Mouse (Mus musculus) liver, embryonic 13.5 days (tissue): ENCODE measurements around the gene Cyth3. TPM values are rescaled to one million over a fixed set of nuclear protein-coding genes. Genes with fewer than 3 reads are reported as not detected.

Experiments used
- ATAC-seq: fragments of 200-750 bp; cut with Nextera tagmentation; 2 replicates; pipeline ENCODE4 v1.8.0; 2017; ENCODE audit warnings: low read depth, mild to moderate bottlenecking, moderate number of reproducible peaks, moderate library complexity
- DNase-seq: peaks from one replicate; pipeline ENCODE4 v3.0.0; 2022
- H3K27ac ChIP-seq: fragments of 300-500 bp; sonication (generic); 2 replicates; pipeline ENCODE4 v1.5.1; 2015; ENCODE audit warnings: moderate library complexity, mild to moderate bottlenecking, inconsistent platforms
- H3K27me3 ChIP-seq: fragments of 300-500 bp; sonication (generic); 2 replicates; pipeline ENCODE4 v1.6.1; 2015; ENCODE audit warnings: mild to moderate bottlenecking, inconsistent platforms
- H3K36me3 ChIP-seq: fragments of 300-500 bp; sonication (generic); 2 replicates; pipeline ENCODE4 v1.6.1; 2015; ENCODE audit warnings: mild to moderate bottlenecking, inconsistent platforms
- H3K4me1 ChIP-seq: fragments of 300-500 bp; sonication (generic); replicated peaks from 2 replicates; pipeline ENCODE4 v1.6.1; 2015; ENCODE audit warnings: inconsistent platforms
- H3K4me2 ChIP-seq: fragments of 300-500 bp; sonication (generic); 2 replicates; pipeline ENCODE4 v1.6.1; 2015; ENCODE audit warnings: inconsistent platforms, mild to moderate bottlenecking, moderate library complexity
- H3K4me3 ChIP-seq: fragments of 300-500 bp; sonication (generic); replicated peaks from 2 replicates; pipeline ENCODE4 v1.5.1; 2015; ENCODE audit warnings: mild to moderate bottlenecking, inconsistent platforms
- H3K9ac ChIP-seq: fragments of 300-500 bp; sonication (generic); 2 replicates; pipeline ENCODE4 v1.6.1; 2015; ENCODE audit warnings: mild to moderate bottlenecking, inconsistent platforms
- H3K9me3 ChIP-seq: fragments of 300-500 bp; sonication (generic); replicated peaks from 2 replicates; pipeline ENCODE4 v1.6.1; 2016; ENCODE audit warnings: inconsistent platforms
- WGBS: fragments of 180-500 bp; shearing (Covaris S2); methylation state at CpG from one replicate; pipeline ENCODE4 v1.1.7; 2015; ENCODE audit not compliant: insufficient replicate concordance; 5-methylcytosine and 5-hydroxymethylcytosine counted together
- polyA plus RNA-seq: library from polyadenylated mRNA; unstranded; fragments of >200 nt; fragmentation: Nextera tagmentation; extraction: Ambion mirVana; gene quantifications from 2 replicates; pipeline ENCODE4 v1.2.1, GENCODE M21; 2015

Cyth3 gene
- polyA plus RNA-seq, 1 experiment from 2014 or later, result 35.0 TPM

DNA sequence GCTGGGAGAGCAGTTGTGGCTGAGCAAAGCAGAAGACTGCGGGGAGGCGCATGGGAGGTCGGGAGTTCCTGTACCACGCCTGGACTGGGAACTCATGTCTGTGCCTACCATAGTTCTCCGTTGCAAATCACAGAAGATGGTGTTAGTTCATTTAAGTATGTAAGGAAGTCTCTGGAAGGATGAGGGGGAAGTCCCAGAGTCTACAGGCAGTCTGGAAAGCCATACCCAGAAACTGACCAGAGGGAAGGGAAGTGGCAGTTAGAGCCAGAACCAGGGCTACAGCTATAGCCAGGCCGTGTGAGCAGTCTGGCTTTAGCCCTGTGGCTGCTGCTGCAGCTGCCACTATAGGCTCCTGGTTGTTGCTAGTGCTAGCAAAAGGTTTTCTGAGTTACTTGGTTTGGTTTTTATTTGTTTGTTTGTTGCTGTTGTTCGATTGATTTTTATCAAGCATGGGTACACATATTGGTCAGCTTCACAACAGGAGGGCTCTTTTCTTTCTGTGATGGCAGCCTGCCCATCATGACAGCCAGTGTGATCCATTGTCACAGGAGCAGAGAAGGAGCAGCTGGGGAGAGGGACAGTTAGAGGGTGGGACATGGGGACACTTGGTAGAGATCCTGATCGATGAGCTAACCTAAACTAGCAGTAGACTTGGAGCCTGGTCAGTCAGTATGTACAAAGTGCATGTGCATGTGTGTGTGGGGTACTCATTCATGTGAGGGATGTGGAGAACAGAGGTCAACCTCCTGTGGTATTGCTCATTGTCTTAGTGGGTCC, 29.8 kb downstream of the Cyth3 start:
- Histone ChIP-seq H3K4me1 (peaks cover 85% of the 10 kb centered on the region), H3K9ac (peak overlapping the region; percentile 31), H3K27ac (peak overlapping the region; percentile 96), H3K36me3 (peaks cover 23% of the 10 kb centered on the region), H3K4me3 (no peak overlapping the region), H3K4me2 (no peak overlapping the region), H3K27me3 (no peaks in the 10 kb centered on the region), H3K9me3 (0 out of 2 replicates have a peak, but pooled peaks cover 4% of the 10 kb centered on the region)
- DNase-seq (no peak), ATAC-seq (no peak)
- WGBS, result 71% methylated on average over 8 of the region's 8 CpGs

DNA sequence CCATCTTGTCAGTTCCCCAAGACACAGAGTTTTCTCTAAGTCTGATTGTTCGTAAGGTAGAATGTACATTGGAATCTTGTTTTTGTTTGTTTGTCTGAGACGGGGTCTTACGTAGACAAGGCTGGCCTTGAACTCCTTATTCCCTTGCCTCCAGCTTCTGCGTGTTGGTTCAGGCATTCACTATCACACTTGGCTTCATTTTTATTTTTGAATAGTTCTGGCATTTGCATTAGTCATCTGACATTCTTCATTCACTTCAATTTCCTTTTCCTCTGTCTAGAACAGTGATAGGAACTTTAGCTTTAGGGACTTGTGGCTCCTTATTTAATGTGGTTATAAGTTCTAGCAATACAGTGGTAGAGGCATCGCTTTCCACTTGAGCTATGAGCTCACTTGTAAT, 31.2 kb downstream of the Cyth3 start:
- Histone ChIP-seq H3K9me3 (0 out of 2 replicates have a peak, but pooled peaks cover 4% of the 10 kb centered on the region), H3K9ac (peak overlapping the region; percentile 70), H3K27ac (peak overlapping the region; percentile 96), H3K4me2 (peak overlapping the region; percentile 67; the same call in 1 of the 2 replicates), H3K4me1 (peaks cover 84% of the 10 kb centered on the region), H3K36me3 (peaks cover 23% of the 10 kb centered on the region), H3K4me3 (no peak overlapping the region), H3K27me3 (no peaks in the 10 kb centered on the region)
- no peak for DNase-seq
- 92% methylated on average over 5 of the region's 5 CpGs for WGBS
- ATAC-seq, result no peak

DNA sequence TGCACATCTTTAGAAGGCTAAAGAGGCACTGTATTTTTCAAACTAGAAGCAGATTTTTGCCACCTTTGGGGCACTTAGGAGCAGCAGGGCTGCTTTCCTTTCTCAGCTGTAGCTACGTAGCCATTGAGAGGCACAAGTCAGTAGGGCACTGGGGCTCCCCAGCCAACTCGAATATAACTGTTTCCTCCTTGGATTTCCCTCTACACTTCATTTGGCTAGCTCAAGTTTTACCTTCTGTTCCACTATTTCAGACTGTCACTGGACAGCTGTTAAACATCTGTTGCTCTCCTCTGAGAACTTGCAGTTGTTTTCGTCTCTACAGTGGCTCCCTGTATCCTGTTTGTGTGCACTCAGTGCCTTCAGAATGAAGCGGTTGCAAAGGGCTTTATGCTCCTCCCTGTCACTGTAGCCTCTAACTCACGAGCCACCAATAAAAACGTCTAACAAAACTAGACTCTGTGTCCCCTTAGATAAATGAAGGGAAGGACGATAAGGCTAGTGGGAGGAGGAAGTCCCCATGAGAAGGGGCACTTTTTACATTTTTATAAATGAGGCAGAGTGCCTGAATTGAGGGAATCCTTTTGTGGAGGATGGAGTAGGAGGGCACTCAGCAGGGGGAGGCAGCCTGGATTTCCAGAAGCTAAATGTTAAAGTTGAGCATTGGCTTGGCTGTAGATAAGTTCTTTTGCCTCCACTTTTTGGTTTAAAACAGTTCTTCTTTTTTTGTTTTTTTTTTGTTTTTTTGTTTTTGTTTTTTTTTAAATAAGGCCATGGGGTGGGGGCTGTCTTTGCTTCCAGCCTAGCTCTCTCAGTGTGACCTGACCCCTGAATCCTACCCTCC, 32.6 kb downstream of the Cyth3 start:
- DNase-seq, result peak; percentile 60
- peak; percentile 87 for ATAC-seq
- H3K4me1 ChIP-seq, result peaks cover 88% of the 10 kb centered on the region
- H3K36me3 ChIP-seq, result peaks cover 15% of the 10 kb centered on the region
- peak overlapping the region; percentile 70 for H3K9ac ChIP-seq
- H3K4me3 ChIP-seq, result peak overlapping the region; percentile 38
- peak overlapping the region; percentile 67 for H3K4me2 ChIP-seq
- H3K27me3 ChIP-seq, result no peaks in the 10 kb centered on the region
- peak overlapping the region; percentile 96 for H3K27ac ChIP-seq
- WGBS, result 11% methylated on average over 7 of the region's 7 CpGs
- 0 out of 2 replicates have a peak, but pooled peaks cover 4% of the 10 kb centered on the region for H3K9me3 ChIP-seq

DNA sequence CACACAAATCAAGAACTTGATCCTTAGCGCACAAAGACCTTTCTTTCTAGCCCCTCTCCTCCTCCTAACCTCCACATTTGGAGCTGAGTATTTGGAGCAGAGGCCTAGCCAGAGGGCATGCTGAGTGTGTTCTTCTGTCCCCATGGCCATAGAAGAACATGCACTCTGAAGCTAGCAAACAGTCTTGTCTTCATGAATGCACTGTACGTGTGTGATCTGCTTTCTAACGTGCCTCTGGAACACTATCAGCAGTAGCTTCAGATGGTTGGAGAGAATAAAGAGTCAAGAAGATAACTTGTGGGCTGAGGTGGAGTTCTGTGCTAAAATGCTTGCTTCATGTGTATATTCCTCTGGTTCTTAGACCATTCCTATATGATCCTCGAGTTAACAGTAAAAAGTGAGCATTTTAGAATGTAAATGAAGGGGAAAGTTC, 33.3 kb downstream of the Cyth3 start:
- ATAC-seq, result peak; percentile 62
- Histone ChIP-seq H3K27me3 (no peaks in the 10 kb centered on the region), H3K36me3 (peaks cover 9% of the 10 kb centered on the region), H3K9me3 (0 out of 2 replicates have a peak, but pooled peaks cover 2% of the 10 kb centered on the region), H3K27ac (peak overlapping the region; percentile 96), H3K9ac (peak overlapping the region; percentile 70), H3K4me3 (no peak overlapping the region), H3K4me2 (peak overlapping the region; percentile 67), H3K4me1 (peaks cover 94% of the 10 kb centered on the region)
- 25% methylated on average over 4 of the region's 4 CpGs for WGBS
- DNase-seq, result no peak

DNA sequence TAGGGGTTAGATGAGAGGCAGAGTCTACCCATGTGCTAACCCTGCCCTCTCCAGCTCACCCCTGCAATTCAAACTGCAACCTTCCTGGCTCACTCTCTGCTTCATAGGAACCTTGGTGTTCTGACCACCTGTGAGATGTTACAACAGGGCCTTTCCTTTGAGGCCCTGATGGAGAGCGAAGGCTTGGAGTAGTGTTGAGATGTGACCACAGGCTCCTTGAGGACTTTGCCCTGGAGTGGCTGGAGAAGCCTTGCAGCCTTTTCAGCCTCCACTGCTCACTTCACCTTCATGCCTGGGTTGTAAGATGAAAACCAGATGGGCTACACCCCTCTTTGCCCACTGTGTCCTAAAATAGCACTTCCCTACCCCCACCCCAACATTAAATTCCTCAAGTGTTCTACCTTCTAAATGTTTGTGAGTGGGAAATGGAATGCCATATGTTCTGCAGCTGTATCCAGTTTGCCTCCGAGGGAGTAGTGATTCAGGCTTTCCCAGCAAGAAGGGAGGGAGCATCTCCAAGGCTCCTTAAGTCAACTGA, 34.5 kb downstream of the Cyth3 start:
- DNase-seq, result no peak
- no peaks in the 10 kb centered on the region for H3K27me3 ChIP-seq
- H3K9me3 ChIP-seq, result no peaks in the 10 kb centered on the region
- H3K36me3 ChIP-seq, result no peaks in the 10 kb centered on the region
- peak overlapping the region; percentile 70; the same call in 1 of the 2 replicates for H3K9ac ChIP-seq
- H3K27ac ChIP-seq, result peak overlapping the region; percentile 96
- WGBS, result 84% methylated on average over 2 of the region's 2 CpGs
- 0 out of 2 replicates have a peak overlapping the region, but pooled peaks have one; percentile 67 for H3K4me2 ChIP-seq
- peaks cover 95% of the 10 kb centered on the region for H3K4me1 ChIP-seq
- no peak for ATAC-seq
- no peak overlapping the region for H3K4me3 ChIP-seq

DNA sequence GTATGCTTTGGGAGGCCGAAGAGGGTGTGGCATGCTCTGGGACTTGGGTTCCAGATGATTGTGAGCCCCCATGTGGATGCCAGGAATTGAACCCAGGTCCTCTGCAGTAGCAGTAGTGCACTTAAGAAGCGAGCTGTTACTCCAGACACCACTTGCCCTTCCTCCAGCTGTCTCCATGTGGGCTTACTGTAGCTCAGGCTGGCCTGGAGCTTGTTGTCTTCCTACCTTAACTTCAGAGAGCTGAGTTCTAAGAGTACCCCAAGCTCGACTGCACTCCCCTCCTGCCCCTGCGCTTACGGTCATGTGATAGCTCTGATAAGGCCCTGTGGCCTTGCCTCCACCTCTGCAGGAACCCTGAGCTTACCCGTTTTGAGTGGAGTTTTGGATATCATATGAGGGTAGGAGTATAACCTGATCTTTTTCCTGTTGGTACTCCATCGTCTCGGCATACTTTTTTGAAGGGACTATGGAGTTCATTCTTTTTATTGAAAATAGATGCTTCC, 36.8 kb downstream of the Cyth3 start:
- Histone ChIP-seq H3K4me2 (peak overlapping the region; percentile 25; the same call in 1 of the 2 replicates), H3K4me1 (peaks cover 89% of the 10 kb centered on the region), H3K9me3 (no peaks in the 10 kb centered on the region), H3K9ac (peak overlapping the region; percentile 57; the same call in 1 of the 2 replicates), H3K36me3 (no peaks in the 10 kb centered on the region), H3K27me3 (no peaks in the 10 kb centered on the region), H3K4me3 (no peak overlapping the region), H3K27ac (peak overlapping the region; percentile 61)
- DNase-seq (no peak), ATAC-seq (peak; percentile 44)
- 35% methylated on average over 8 of the region's 8 CpGs for WGBS

DNA sequence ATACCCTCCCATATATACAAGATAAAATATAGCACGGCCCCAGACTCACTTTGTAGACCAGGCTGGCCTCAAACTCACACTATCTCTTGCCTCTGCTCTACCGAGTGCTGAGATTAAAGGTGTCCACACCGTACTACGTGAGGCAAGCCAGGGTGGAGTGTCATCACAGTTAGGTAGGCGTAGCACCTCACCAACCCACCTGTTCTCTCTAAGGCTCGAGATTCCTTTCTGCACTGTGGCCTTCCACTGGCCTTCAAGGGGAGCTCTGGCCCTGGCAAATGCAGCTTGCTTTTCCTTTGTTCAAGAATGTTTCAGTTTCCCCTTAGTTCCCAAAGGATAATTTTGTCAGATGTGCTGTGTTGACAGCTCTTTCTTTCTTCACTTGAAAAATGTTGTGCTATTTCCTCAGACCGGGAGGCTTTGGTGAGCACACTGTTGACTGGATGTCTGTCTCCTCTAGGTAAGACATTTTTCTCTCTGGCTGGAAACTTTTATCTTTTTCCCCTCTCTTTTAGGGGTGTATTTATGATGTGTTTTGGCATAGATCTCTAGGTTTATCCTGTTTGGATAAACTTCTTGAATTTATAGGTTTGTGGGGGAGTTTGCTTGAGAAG, 40.9 kb downstream of the Cyth3 start:
- Histone ChIP-seq H3K4me1 (peaks cover 90% of the 10 kb centered on the region), H3K36me3 (no peaks in the 10 kb centered on the region; the same call in 1 of the 2 replicates), H3K27ac (peak overlapping the region; percentile 11; the same call in 1 of the 2 replicates), H3K4me2 (no peak overlapping the region), H3K27me3 (no peaks in the 10 kb centered on the region), H3K9ac (no peak overlapping the region), H3K9me3 (no peaks in the 10 kb centered on the region), H3K4me3 (no peak overlapping the region)
- WGBS, result 57% methylated on average over 7 of the region's 7 CpGs
- ATAC-seq (no peak), DNase-seq (no peak)

DNA sequence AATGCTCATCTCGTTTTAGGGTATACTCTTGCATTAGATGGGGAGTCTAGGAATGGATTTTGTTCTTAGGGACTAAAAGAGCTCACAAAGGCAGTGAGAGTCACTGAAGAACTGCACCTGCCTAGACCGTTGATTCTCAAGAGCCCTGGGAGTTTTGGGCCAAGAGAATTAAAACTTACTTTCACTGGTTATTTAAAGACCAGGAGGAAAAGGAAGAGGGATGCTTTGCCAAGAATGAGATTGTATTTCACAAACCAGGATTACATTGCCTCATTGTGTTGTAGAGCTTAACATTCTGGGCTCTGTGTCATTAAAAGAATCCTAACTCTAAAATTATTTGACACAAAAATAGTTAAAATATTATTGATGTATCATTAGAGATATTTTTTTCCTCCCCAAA, 43.3 kb downstream of the Cyth3 start:
- no peaks in the 10 kb centered on the region for H3K27me3 ChIP-seq
- WGBS, result 80% methylated on average over 2 of the region's 2 CpGs
- no peaks in the 10 kb centered on the region; the same call in 1 of the 2 replicates for H3K36me3 ChIP-seq
- H3K9me3 ChIP-seq, result no peaks in the 10 kb centered on the region
- ATAC-seq (no peak), DNase-seq (no peak)
- peaks cover 86% of the 10 kb centered on the region for H3K4me1 ChIP-seq
- H3K27ac ChIP-seq, result peak overlapping the region; percentile 47; the same call in 1 of the 2 replicates
- H3K4me2 ChIP-seq, result no peak overlapping the region
- H3K9ac ChIP-seq, result no peak overlapping the region
- H3K4me3 ChIP-seq, result no peak overlapping the region

DNA sequence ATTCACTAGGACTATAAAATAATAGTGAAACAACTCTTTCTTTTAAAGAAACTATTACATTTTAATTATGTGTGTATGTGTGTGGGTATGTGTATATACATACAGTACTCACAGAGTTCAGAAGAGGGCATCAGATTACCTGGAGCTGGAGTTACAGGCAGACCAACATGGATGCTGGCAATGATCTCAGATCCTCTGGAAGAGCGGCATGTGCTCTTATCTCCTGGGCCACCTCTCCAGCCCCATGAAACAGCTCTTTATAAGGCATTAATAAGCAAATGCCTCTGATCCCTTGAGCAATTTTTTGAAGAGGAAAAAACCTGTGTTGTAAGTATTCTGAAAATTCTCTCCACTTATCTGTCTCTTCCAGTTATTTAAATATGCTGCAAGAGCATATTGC, 43.8 kb downstream of the Cyth3 start:
- WGBS, result 25% methylated on average over 1 of the region's 1 CpGs
- Histone ChIP-seq H3K27me3 (no peaks in the 10 kb centered on the region), H3K36me3 (no peaks in the 10 kb centered on the region; the same call in 1 of the 2 replicates), H3K9ac (peak overlapping the region; percentile 42; the same call in 1 of the 2 replicates), H3K4me1 (peaks cover 85% of the 10 kb centered on the region), H3K4me2 (0 out of 2 replicates have a peak overlapping the region, but pooled peaks have one; percentile 4), H3K9me3 (no peaks in the 10 kb centered on the region), H3K27ac (peak overlapping the region; percentile 82), H3K4me3 (no peak overlapping the region)
- peak; percentile 88 for ATAC-seq
- no peak for DNase-seq

DNA sequence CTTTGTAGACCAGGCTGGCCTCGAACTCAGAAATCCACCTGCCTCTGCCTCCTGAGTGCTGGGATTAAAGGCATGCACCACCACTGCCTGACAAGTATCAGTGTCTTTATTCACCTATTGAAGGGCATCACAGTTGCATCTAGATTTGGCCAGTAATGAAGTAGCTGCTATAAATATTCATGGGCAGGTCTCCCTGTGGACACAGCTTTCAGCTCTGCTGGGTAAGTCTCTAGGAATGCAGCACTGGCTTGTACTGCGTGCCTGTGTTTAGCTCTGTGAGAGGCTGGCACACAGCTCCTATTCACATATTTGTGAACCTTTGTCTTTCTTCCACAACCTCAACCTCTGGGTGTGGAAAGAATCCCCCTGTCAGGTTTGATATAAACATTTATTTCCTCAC, 46.6 kb downstream of the Cyth3 start:
- H3K27ac ChIP-seq, result no peak overlapping the region
- ATAC-seq, result no peak
- H3K27me3 ChIP-seq, result no peaks in the 10 kb centered on the region
- H3K36me3 ChIP-seq, result peaks cover 2% of the 10 kb centered on the region; the same call in 1 of the 2 replicates
- no peak overlapping the region for H3K4me3 ChIP-seq
- no peak for DNase-seq
- peaks cover 90% of the 10 kb centered on the region for H3K4me1 ChIP-seq
- WGBS, result 74% methylated on average over 2 of the region's 2 CpGs
- no peak overlapping the region for H3K9ac ChIP-seq
- no peaks in the 10 kb centered on the region for H3K9me3 ChIP-seq
- no peak overlapping the region for H3K4me2 ChIP-seq
